Mouse (Mus musculus): ENCODE results near the gene Lgmn.

Lgmn gene

GRCm38 (mm10) chr12:102390042-102390441, 49.6 kb downstream of the Lgmn start:
- DNase-seq (ENCODE audit: low spot score): no peak

GRCm38 (mm10) chr12:102387219-102387917, 52.2 kb downstream of the Lgmn start:
- DNase-seq (ENCODE audit: low spot score): peak; percentile 76

GRCm38 (mm10) chr12:102384819-102385218, 54.8 kb downstream of the Lgmn start:
- peak; percentile 41 for DNase-seq (ENCODE audit: low spot score)

GRCm38 (mm10) chr12:102383288-102383687, 56.3 kb downstream of the Lgmn start:
- no peak for DNase-seq (ENCODE audit: low spot score)

- DNase-seq (ENCODE audit: low spot score): no peak
Observed at GRCm38 (mm10) chr12:102382180-102382579, 57.4 kb downstream of the Lgmn start.

- no peak for DNase-seq (ENCODE audit: low spot score)
Observed at GRCm38 (mm10) chr12:102372322-102372721, 67.3 kb downstream of the Lgmn start.

GRCm38 (mm10) chr12:102370931-102371500, 68.6 kb downstream of the Lgmn start:
- DNase-seq (ENCODE audit: low spot score): no peak

- DNase-seq (ENCODE audit: low spot score): peak; percentile 21
Observed at GRCm38 (mm10) chr12:102369488-102370235, 70.0 kb downstream of the Lgmn start.

GRCm38 (mm10) chr12:102368556-102368955, 71.1 kb downstream of the Lgmn start:
- no peak for DNase-seq (ENCODE audit: low spot score)

GRCm38 (mm10) chr12:102368066-102368465, 71.5 kb downstream of the Lgmn start:
- DNase-seq (ENCODE audit: low spot score): no peak

GRCm38 (mm10) chr12:102367075-102367474, 72.5 kb downstream of the Lgmn start:
- no peak for DNase-seq (ENCODE audit: low spot score)

- DNase-seq (ENCODE audit: low spot score): no peak
Observed at GRCm38 (mm10) chr12:102366126-102366816, 73.3 kb downstream of the Lgmn start.

GRCm38 (mm10) chr12:102365016-102365415, 74.6 kb downstream of the Lgmn start:
- DNase-seq (ENCODE audit: low spot score): no peak

- no peak for DNase-seq (ENCODE audit: low spot score)
Observed at GRCm38 (mm10) chr12:102361189-102362161, 78.1 kb downstream of the Lgmn start.

GRCm38 (mm10) chr12:102359390-102359789, 80.2 kb downstream of the Lgmn start:
- DNase-seq (ENCODE audit: low spot score): no peak

GRCm38 (mm10) chr12:102356781-102357180, 82.8 kb downstream of the Lgmn start:
- DNase-seq (ENCODE audit: low spot score): no peak

- DNase-seq (ENCODE audit: low spot score): no peak
Observed at GRCm38 (mm10) chr12:102355784-102356183, 83.8 kb downstream of the Lgmn start.

- DNase-seq (ENCODE audit: low spot score): no peak
Observed at GRCm38 (mm10) chr12:102354126-102354984, 85.3 kb downstream of the Lgmn start.

GRCm38 (mm10) chr12:102350997-102351396, 88.6 kb downstream of the Lgmn start:
- no peak for DNase-seq (ENCODE audit: low spot score)

GRCm38 (mm10) chr12:102348447-102348846, 91.2 kb downstream of the Lgmn start:
- DNase-seq (ENCODE audit: low spot score): no peak
